Mouse (Mus musculus): ENCODE measurements around the gene Fam89b. TPM values are rescaled to one million over a fixed set of nuclear protein-coding genes. Genes with fewer than 3 reads are reported as not detected.
"Not testable (repeated sequence)": the region's sequence is repeated elsewhere in the genome, so short reads cannot be mapped to it uniquely, and the experiment has no call there.

The Fam89b gene
- total RNA-seq, 4 experiments from 2014 or later = 17.0 to 18.5 (median 18.2) TPM

- DNase-seq (ENCODE audit: low spot score in 2 of 2) = peak; percentile 77 to 84
Measured at GRCm38 (mm10) chr19:5713730-5714129, 15.7 kb downstream of the Fam89b start.

GRCm38 (mm10) chr19:5713255-5713654, 16.2 kb downstream of the Fam89b start:
- no peak for DNase-seq (ENCODE audit: low spot score in 2 of 2)

DNA sequence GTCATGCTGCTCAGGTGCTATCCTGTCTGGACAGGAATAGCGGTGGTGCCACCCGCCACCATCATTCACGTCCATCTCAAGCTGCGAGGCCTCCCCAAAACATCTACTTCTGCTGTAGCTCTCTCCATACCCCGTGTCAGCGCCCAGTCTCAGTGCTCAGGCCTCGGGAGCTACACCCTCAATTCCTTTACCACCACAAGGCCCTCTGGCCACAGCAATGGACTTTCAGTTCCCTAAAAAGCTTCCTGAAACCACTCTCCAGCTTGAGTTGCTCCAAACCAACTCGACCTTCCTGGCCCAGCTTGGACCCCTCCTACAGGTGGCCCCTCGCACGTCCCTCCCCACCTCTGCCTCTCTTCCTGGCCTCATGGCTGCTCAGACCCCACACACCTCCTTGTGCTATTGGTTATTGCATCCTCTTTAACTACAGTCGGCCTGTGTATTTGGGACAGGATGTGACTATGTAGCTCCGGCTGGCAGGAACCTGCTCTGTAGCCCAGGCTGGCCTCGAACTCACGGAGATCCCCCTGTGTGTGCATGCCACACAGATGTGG, 17.5 kb downstream of the Fam89b start:
- DNase-seq (ENCODE audit: low spot score in 2 of 2) = no peak

- DNase-seq (ENCODE audit: low spot score in 2 of 2) = peak; percentile 65 to 69
Measured at GRCm38 (mm10) chr19:5711218-5711617, 18.2 kb downstream of the Fam89b start.

- no peak for DNase-seq (ENCODE audit: low spot score in 2 of 2)
Measured at GRCm38 (mm10) chr19:5710581-5710980, 18.9 kb downstream of the Fam89b start.

- DNase-seq (ENCODE audit: low spot score in 2 of 2) = peak in 1 of 2 experiments; percentile 42
Measured at GRCm38 (mm10) chr19:5710068-5710467, 19.4 kb downstream of the Fam89b start.

DNA sequence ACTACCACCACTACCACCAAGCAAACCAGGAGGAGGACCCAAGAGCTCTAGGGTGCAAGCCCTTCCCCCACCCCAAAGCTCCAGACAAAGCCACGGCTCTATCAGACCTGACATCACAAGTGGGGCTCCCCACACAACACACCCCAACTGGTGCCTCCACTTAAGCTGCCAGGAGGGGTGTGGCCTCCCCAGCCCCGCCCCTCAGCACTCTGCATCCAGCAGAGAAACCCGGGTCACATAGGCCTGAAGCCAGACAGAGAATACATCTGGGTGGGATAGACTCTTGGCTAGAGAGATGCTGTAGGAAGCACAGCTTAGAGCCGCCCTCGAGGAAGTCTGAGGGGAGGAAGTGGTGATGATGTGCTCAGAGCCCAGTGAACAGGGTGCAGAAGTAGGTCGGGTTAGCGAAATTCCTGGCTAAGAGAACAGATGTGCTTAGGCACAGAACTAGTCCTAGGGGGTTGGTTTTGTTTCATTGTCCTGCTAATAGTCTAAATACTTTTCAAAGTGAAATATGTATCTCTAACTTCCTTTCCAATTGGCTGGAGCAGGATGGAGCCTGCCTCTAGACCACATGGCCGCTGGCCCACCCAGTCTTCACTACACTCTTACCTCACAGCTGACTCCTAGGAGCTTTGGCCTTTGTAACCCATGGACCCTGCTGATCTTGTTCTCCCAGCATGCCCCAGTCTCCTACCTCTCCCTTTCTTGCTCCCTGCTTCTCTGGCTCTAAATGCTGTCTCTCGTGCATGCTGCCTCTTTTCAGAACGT, 24.5 kb downstream of the Fam89b start:
- DNase-seq (ENCODE audit: low spot score in 2 of 2) = no peak

- DNase-seq (ENCODE audit: low spot score in 2 of 2) = no peak
Measured at GRCm38 (mm10) chr19:5704163-5704800, 25.2 kb downstream of the Fam89b start, which contains the start of gene Kcnk7. Gene Kcnk7, plus strand, starts transcription at chr19:5704367.

DNA sequence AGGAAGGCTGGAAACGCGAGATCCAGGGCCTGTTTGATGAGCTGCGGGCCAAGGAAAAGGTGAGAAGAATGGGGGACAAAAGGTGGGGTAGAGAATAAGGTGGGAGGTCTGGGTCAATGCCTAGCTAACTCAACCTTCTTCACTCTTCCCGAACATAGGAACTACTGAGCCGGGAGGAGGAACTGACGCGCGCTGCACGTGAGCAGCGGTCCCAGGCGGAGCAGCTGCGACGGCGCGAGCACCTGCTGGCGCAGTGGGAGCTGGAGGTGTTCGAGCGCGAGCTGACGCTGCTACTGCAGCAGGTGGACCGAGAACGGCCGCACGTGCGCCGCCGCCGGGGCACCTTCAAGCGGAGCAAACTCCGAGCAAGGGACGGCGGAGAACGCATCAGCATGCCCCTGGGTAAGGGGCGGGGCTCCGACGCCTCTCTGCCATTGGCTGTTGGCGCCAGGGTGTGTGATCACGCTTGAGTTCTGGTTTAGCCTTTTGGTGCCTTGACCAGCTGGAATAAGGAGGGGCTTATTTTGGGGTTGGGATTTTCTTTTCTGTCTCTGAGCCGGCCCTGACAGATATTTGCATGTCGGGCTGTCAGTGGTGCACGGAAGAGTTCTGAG, 33.5 kb downstream of the Fam89b start:
- DNase-seq (ENCODE audit: low spot score in 2 of 2) = no peak

GRCm38 (mm10) chr19:5693801-5694200, 35.7 kb downstream of the Fam89b start:
- no peak for DNase-seq (ENCODE audit: low spot score in 2 of 2)

GRCm38 (mm10) chr19:5692913-5693396, 36.5 kb downstream of the Fam89b start:
- DNase-seq (ENCODE audit: low spot score in 2 of 2) = no peak

DNA sequence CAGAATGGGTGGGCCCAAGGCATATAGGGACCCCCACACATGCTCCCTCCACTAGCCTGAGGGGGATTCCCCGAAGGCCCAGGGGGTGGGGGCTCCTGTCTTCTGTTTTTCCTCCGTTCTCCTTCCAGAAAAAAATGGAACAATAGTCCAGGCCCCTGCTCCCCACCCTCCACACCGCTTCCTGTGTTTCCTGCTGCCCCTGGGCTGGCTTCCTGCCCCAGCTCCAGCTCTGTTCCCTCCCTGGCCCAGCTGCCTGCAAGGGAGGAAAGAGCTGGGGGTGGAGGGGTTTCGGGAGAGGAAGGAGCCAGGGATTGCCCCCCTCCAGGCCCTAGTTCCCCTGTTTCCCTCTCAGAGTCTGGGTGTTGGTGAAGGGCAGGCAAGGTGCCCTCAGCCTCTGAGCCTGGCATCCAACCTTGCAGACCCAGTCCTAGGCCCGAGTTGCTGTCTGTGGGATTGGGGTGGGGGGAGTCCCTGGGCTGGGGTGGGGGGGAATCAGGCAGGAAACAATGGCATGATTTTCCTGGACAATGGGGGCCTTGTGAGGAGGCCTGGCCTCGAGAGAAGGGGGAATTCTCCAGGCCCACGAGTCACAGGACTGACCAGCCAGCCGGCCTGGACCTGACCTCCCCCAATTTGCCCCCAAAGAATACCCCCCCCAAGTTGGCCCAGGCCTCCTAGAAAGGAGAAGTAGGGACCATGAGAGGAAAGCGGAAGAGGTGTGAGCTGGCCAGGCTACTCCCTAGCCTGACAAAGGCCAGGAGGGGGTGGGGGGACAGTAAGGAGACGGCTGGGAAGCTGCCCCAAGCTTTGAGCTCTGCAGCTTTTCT, 37.2 kb downstream of the Fam89b start:
- DNase-seq (ENCODE audit: low spot score in 2 of 2) = no peak

- DNase-seq (ENCODE audit: low spot score in 2 of 2) = no peak
Measured at GRCm38 (mm10) chr19:5691601-5692000, 37.9 kb downstream of the Fam89b start.

DNA sequence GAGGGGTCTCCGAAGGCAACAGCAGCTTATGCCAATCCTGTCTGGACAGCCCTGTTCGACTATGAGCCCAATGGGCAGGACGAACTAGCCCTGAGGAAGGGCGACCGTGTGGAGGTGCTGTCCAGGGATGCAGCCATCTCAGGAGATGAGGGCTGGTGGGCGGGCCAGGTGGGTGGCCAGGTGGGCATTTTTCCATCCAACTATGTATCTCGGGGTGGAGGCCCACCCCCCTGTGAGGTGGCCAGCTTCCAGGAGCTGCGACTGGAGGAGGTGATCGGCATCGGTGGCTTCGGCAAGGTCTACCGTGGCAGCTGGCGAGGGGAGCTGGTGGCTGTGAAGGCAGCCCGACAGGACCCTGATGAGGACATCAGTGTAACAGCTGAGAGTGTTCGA, 39.1 kb downstream of the Fam89b start:
- no peak for DNase-seq (ENCODE audit: low spot score in 2 of 2)

GRCm38 (mm10) chr19:5689565-5690342, 39.7 kb downstream of the Fam89b start:
- peak; percentile 77 to 81 for DNase-seq (ENCODE audit: low spot score in 2 of 2)

DNA sequence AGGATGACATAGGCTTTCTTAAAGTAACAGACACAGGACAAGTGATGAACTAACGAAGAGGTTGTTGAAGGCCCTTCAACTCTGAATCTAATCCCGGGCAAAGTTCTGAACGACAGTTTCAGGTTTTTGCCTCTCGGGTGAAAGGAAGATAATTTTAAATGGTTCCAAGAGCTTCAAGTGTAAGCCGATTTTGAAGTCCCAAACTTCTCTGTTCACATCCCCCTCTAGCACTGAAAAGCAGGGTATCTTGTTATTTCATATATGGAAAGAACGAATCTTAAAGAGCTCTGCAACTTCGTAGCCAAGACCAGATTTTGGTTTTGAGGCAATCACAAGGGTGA, 40.4 kb downstream of the Fam89b start:
- no peak for DNase-seq (ENCODE audit: low spot score in 2 of 2)

DNA sequence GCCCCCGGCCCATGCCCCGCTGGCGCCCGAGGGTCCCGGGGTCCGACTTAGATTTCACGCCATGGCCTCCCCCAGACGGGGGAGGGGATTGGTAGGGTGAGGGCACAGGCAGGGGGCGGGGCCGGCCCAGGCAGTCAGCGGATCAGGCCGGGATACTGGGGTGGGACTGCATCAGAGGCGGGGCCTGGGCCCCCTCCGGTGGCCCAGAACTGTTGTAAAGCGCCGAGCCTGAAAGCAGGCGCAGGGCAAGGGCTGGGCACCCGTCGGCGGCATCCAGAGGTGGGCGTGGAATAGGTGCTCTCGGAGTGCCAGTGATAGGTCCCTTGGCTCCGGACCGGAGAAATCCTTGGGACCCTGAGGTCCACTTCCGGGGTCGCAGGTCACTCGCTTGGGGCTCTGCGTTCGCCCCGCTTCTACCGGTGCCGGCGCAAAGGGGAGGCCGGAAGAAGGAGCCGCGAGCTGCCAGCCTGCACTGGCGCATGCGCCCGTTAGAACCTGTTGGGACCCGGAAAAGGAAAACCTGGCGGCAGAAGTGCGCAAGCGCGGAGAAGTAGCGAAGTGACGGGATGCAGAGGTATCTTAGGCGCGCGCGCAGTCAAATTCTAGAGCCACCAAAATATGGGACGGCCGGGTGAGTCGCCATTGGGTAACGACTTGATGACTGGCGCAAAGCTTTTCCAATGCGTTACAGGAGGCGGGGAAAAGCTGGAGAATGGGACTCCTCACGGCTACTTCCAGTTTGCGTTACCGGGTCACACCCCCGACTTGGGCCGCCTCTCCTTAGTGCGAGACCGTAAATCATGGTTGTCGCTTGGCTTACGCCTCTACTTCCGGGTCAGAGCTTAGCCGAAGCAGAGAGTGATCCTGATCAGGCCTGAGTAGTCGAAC, 41.0 kb downstream of the Fam89b start, which contains the start of the genes Map3k11 and Pcnx3:
Gene Map3k11 (plus strand): TSS at position 543 of the 888 bp plus-strand sequence.
Gene Pcnx3 (minus strand): TSS at position 709 of the 888 bp plus-strand sequence.
- DNase-seq (ENCODE audit: low spot score in 2 of 2) = peak; percentile 92 to 97

DNA sequence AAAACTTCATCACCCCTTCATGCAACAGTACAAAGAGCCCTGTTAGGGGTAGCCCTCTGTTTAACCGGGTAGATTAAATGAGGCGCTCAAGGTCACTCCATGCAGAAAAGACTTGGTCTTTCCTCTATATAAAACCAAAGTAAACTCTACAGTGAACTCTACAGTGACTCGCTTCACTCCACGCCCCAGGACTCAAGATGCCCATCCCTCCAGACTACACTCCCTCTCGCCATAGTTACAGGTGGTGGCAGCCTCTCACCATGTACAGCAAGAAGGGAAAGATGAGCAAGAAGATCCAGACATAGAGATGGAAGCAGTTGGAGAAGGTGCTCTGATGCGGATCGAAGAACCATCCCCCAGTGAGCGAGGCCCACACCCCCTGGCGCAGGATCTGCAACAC, 41.7 kb downstream of the Fam89b start:
- DNase-seq (ENCODE audit: low spot score in 2 of 2) = no peak

DNA sequence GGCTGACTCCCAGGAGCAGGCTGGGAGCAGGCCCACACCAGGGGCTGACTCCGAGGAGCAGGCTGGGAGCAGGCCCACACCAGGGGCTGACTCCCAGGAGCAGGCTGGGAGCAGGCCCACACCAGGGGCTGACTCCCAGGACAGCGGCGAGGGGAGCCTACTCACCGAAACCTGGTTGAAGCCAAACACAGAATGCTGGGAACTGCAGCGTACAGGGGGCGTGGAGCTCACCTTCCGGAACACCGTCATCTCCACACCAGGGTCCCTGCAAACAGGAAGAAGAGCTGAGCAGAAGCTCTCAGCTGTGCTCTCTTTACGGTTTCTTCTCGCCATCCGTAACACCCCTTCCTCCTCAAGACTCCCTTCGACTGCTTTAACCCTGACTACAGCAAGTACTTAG, 42.5 kb downstream of the Fam89b start:
- DNase-seq (ENCODE audit: low spot score in 2 of 2) = not testable (repeated sequence)

All from gastrocnemius, adult 8-10 months (tissue).